Mouse (Mus musculus): ENCODE data around the gene Cabs1.

Gene Cabs1

DNA sequence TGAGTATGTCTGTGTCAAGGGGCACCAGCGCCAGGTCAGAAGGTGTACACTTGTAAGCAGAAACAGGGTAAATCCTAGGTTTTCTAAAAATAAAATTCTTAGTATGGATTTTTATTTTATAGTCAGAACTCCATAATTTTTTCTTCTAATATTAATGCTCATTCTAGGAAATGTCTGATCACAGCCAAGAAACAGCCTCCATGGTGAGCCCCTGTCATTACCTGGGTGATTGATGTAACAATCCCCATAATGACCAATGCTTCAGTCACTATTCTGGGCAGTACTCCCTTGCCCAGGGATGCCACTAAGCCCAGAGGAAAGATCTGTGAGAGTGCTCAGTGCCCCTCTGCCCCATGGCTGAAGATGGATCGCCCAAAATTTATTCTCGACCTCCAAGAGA is at the start of gene Cabs1:
Cabs1 (plus strand) TSS at position 301 of the 400 bp plus-strand sequence.
- no peak for DNase-seq (ENCODE audit: extremely low spot score, low read depth, low spot score)

- no peak for DNase-seq (ENCODE audit: extremely low spot score, low read depth, low spot score)
These were observed 47.6 kb upstream of the Cabs1 start for GRCm38 (mm10) chr5:87931603-87932002.

- DNase-seq (ENCODE audit: extremely low spot score, low read depth, low spot score): no peak
These were observed 38.5 kb upstream of the Cabs1 start for GRCm38 (mm10) chr5:87940752-87941151.

DNA sequence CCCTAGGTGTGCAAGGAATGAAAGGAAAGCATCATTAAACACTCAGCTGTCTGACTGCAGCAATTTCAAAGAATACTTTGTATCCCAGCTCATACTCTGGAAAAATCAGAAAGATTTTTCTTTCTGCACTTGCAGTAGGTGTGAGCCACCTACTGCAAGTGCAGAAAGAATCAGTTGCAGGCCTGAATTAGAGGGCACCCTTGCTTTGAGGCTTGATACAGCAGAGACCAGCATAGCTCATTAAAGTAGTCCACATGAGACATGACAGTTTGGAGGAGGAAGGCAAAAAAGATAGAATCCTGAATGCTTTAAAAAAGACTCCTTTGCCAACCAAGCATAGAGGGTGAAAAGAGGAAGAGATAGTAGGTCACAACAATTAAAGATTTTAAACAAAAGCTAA is 36.7 kb upstream of the Cabs1 start:
- DNase-seq (ENCODE audit: extremely low spot score, low read depth, low spot score): no peak

DNA sequence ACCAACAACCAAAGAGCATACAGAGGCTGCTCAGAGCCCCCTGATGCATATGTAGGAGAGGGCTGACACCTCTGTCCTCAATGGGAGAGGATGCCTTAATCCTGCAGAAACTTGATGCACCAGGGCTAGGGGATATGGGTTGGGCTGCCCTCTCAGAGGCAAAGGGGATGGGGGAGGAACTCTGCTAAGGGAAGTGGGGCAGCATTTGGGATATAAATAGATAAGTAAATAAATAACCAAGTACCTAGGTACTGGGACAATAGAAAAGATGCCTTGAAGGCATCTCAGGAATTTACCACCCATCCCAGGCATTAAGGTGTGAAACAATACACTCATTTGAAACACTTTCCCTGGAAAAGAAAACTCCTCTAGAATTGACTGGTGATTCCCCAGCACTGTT is 27.4 kb upstream of the Cabs1 start:
- DNase-seq (ENCODE audit: extremely low spot score, low read depth, low spot score): no peak

DNA sequence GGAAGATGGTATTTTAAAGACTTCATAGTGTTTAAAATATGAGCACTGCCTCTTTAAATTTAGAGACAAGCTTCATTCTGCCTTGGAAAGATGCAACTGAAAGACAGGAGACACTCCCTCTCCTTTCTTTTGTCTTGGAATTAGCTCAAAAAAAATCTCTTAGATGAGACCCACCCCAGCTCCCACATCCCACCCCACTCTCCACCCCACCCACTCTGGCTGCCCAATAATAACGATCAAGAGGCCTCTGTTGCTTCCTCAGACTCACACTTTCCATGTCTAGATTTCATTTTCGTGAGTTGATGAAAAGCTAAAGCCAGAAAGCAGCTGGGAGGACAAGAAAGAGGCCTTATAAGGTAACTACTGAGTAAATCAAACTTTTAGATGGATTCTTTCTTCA is 10.0 kb upstream of the Cabs1 start, which contains the start of the genes 2310003L06Rik and Gm28434:
2310003L06Rik (plus strand) TSS at position 259 of the 400 bp plus-strand sequence.
Gm28434 (plus strand) TSS at position 317 of the 400 bp plus-strand sequence.
- DNase-seq (ENCODE audit: extremely low spot score, low read depth, low spot score): no peak

DNA sequence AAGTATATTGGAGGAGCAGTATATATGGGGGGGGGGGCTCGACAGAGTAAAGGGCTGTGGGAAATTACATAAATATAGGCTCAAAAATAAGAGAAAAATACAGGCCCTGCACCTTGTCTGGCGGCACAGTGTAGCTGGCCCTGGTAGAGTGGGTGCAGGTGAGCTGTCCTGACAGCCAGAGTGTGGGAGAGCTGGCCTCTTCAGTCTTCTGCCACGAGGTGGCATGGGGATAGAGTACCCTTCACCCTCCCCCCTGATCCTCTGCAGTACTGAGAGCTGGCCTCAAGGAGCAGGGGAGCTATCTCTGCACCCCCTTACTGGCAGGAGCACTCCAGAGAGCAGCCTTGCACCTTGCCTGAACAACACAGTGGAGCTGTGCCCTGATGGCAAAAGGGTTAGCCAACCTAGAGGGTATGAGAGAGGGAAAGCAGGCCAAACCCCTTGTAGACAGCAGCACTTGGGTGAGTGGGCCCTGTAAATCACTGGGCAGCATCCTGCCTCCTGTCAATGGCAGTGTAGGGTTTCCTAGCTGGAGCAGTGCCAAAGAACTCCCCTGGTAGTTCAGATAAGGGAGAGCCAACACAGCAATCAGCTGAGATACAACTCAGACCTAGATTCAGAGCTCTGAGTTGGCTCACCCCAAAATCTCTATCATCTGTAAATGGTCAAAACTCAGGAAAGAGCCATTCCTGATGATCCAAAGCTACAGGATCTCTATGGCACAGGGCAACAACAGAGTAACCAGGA is 3.4 kb downstream of the Cabs1 start:
- no peak for DNase-seq (ENCODE audit: extremely low spot score, low read depth, low spot score)

- no peak for DNase-seq (ENCODE audit: extremely low spot score, low read depth, low spot score)
These were observed 23.0 kb downstream of the Cabs1 start, which contains the start of gene Smr3a for GRCm38 (mm10) chr5:88002249-88002648. Smr3a (plus strand) TSS chr5:88002549.

DNA sequence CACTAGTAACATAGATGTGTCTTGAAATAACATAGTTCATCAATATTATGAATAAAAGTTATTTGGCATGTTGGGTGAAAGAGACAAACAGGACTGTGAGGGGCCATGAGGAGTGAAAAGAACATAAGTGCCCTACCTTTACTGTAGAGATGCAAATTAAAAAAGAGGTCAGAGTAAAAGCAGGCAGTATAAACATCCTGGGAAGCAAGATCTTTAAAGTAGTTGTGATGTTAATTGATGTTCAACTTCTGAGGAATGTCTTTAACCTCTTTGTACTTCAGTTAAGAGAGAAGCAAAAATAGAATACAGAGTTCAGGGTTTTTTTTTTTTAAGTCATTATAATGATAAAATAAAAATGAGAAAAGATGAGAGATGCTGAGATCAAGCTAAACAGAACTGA is 26.0 kb downstream of the Cabs1 start:
- DNase-seq (ENCODE audit: extremely low spot score, low read depth, low spot score): no peak

Data from hindlimb bud, embryonic 11.5 days (tissue).